Mouse (Mus musculus) cerebellum, adult (tissue): ENCODE measurements at regions not wholly inside any gene's neighbourhood (a gene's known extent, or its start where the extent isn't known, plus 50 kb on each side); places are given as distances from the start of the nearest gene placed in this dataset.

Source experiments
- ATAC-seq: cut with Nextera tagmentation; 2 replicates; pipeline ENCODE4 v1.9.2; 2017; ENCODE audit warnings: mild to moderate bottlenecking, moderate library complexity, mixed read lengths; ENCODE audit not compliant: insufficient number of reproducible peaks, low FRiP score, low TSS enrichment

DNA sequence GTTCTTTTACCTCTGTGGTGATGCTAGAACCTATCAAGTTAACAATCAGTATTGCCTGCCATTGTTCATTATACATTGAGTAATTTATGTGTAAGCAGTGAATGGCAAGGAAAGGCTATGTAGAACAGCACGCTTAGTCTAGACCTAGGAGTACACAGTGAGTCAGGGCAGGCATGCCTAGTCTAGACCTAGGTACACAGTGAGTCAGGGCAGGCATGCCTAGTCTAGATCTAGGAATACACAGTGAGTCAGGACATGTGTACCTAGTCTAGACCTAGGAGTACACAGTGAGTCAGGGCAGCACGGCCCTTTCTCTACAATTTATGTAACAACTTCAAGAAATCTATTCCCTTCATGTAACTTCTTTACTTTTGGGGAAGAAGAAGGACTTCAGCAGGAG is 347.2 kb downstream of the Tmem232 start:
- no peak for ATAC-seq

DNA sequence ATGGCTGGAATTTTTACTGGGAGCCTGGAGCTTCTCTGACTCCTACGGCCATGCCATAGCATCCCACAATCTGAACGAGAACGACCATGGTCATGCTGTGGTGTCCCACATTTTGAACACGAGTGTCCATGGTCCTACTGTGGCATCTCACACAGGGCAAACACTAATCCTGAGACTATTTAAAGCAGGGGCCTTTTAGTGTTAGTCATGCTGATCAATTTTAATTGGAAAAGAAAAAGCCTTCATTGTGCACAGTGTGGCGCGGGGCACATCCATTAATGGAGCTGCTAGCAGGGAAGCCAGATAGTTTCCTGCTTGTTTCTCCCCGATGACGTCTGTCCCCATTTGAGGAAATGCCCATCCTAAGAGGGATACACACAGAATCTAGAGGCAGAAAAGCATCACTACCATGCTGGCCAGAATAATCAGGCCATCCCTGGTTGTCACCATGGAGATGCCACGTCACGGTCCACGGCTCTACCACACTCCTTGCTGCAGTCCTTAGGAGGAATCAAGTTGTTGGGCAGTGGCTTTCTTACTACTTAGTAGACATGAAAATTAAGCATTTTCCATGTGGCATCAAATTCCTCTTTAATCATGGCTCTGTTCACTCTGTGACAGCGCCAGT is 348.0 kb downstream of the Tmem232 start:
- peak; percentile 26; the same call in 1 of the 2 replicates for ATAC-seq

GRCm38 (mm10) chr17:65190839-65191591 is 349.6 kb downstream of the Tmem232 start:
- ATAC-seq = no peak

DNA sequence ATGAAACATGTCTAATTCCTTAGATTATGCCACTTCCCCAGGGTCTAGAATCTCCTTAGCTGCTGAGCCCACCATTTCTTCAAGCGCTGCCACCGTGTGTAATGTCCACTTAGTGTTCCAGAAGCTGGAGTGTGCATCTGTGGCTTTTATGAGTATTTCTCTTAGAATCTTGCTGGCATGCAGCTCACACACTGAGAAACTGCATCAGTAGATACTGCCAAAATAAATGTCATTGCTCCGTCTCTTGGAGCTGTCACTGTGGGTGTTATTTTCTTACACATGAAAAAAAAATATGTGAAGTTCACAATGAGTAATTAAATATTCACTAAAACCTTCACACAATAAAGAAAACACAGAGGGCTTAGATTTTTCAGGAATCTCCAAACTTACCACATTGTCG is 345.3 kb upstream of the 4930583I09Rik start:
- ATAC-seq = no peak

DNA sequence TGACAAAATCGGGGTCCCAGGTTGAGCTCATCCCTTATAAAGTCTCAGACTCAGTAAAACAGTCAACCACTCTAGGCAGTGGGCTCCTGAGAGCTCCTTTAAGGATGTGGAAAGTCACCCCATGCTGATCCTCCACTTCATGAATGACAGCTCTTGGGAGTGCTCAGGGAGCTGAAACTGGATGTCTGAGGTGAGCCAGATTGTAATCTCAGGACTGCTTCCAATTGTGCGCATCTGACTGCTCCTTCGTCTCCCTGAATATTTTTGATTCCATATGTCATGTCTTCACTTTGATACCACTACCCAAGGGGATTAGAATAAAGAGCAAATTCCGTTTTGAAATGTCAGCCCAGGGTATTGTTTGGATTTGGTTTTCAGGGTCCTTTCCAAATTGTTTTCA is 339.9 kb upstream of the 4930583I09Rik start:
- no peak for ATAC-seq

GRCm38 (mm10) chr17:65174114-65174513 is 338.2 kb upstream of the 4930583I09Rik start:
- ATAC-seq = no peak

- ATAC-seq = no peak
Observed at GRCm38 (mm10) chr17:65173236-65173635, 337.4 kb upstream of the 4930583I09Rik start.

DNA sequence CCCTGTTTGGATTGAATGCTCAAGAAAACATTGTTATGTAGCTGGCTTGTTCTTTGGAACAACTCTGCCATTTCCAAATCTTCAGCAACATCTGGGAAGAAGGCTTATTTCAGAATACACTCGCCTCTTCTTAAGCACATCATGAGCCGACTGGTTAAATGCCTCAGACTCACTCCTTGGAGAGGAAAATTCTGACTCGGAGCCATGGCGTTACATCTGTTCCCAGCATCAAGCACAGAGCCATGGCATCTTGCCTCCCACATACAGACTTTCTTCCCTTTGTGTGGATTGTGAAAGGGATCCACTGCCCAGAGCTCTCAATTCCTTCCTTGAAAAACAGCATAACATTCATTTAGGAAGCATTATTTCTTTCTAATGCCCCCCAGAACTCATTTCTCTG is 334.8 kb upstream of the 4930583I09Rik start:
- ATAC-seq = no peak

GRCm38 (mm10) chr17:65169981-65170617 is 334.2 kb upstream of the 4930583I09Rik start:
- ATAC-seq = no peak

DNA sequence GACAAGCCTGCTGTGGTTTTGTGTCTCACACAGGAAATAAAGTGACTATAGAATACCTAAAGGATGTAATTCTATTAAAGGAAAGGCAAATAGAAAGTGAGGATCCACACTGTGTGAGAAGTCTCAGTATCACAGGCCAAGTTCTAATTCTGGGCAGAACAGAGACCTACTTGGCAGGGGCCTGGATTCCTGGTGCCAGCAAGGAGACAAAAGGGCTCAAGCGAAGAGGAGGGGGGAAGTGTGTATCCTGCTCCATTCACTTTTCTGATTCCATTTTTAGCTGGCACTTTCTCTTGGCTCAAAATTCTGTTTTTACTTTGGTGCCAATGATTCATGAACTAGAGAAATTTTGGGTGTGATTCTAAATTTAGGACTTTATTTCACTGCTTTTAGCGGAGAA is 310.5 kb upstream of the 4930583I09Rik start:
- peak; percentile 58 for ATAC-seq

DNA sequence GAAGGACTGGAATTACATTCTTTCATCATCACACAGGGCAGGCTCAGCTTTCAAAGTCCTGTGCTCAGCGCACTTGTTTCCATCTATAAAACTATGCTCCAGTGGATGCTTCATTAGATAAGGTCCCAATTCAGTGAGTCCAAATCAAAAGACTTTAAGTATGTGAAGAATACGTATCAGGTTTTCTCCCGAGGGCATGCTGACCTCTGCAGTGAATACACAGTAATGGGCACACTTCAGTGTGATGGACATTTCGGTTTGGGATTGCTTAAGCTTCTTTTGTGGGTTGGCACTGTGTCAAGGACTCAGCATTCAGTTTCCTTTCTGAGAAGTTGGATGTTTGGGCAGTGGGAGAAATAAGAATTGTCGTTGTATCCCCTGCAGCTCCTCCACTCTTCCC is 278.8 kb upstream of the 4930583I09Rik start:
- ATAC-seq = no peak

DNA sequence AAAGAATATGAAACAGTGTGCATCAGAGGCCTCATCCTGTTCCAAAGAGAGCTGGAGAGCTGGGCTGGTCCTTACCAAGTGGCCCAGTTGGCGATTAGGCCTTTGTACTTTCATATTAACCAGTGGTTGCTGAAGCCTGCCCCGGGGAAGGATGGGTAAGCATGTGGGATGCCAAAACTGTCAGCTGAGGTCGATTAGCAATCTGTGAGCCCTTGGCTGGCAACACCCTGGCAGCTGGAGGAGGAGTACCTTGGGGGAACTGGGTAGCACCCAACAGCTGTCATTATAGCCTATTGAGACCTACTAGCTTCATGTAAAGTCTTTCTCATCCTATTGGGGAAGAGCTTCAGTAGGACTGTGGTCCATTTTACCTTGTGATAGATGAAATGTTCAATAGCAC is 277.2 kb upstream of the 4930583I09Rik start:
- ATAC-seq = no peak

GRCm38 (mm10) chr17:65105622-65106021 is 269.8 kb upstream of the 4930583I09Rik start:
- no peak for ATAC-seq

- no peak for ATAC-seq
Observed at GRCm38 (mm10) chr17:65101157-65101556, 265.3 kb upstream of the 4930583I09Rik start.

DNA sequence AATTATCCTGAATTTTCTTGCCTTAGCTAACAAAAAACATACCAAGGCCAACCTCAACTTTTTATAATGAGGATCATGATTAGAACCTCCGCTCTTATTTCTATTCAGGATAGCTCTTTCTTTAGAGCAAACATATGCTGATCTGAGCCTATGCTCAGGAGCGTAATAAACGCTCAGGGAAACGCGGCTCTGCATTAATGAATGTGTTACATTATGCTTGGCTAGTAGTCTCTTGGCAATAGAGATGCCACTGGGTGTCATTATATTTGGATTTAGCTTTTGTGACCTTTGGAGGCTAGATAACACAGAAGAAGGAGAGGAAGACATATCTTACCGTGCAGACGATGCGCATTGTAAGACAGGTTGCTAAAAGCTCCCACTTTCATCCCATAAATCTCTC is 246.4 kb upstream of the 4930583I09Rik start:
- ATAC-seq = no peak

DNA sequence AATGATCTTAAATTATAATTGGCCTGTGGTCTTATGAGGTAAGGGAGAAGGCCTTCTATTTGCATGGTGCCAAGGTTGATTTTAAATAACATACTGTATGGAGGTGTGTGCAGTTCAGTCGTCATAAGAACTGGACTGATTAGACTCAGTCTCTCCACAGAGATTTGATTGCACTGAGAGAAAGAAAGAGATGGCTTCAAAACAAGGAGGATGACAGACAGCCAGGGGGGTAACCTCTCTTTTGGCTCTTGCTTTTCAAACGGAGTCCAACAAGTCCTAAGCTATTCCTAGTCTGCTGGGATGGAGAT is 245.9 kb upstream of the 4930583I09Rik start:
- no peak for ATAC-seq

GRCm38 (mm10) chr17:65081072-65081778 is 245.4 kb upstream of the 4930583I09Rik start:
- ATAC-seq = no peak

DNA sequence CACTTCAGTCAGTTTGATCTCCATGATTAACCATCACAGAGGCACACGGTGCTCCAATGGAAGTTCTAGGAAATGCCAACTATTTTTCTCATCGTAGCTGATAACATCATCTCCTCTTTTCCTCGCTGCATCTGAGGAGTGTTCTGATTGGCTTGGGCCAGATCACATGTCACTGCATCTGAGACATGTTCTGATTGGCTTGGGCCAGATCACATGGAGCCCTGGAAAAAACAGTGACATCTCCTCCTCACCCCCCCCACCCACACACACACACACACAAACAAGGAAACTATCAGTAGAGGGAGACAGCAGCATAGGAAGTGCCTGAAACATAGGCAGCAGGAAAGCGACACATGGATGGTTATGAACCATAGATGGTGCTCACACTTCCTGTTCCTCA is 239.0 kb upstream of the 4930583I09Rik start:
- no peak for ATAC-seq

DNA sequence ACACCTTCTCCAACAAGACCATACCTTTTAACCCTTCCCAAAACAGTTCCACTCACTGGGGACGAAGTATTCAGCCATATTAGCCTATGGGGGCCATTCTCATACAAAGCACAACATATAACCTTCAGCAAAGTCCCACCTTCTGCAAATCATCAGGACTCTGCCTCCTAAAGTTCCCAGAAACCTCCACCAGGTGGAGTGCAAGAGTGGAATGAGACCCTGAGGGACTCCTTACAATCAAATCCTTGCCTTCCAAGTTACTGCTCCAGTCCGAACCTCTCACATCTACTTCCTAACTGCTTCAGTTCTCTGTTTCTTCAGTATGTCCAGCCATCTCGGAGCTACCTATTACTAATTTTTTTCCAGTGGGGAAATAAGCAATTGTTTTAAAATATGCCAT is 235.2 kb upstream of the 4930583I09Rik start:
- ATAC-seq = no peak

DNA sequence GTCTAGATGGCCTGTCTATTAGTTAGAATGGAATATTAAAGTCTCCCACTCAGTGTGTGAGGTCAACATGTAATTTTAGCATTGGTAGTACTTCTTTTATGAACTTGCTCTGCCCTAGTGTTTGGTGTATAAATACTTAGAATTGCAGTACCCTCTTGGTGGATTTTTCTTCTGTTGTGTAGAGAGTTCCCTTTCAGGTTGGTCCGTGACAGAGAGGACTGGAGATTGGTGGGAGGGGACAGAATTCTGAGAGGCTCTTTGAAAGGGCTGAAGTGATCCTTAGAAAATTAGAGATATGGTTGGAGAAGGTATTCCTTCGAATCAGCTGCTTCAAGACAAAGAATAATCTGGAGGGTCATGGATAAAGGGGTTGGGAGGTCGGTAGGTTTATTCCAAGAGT is 230.3 kb upstream of the 4930583I09Rik start:
- no peak for ATAC-seq

DNA sequence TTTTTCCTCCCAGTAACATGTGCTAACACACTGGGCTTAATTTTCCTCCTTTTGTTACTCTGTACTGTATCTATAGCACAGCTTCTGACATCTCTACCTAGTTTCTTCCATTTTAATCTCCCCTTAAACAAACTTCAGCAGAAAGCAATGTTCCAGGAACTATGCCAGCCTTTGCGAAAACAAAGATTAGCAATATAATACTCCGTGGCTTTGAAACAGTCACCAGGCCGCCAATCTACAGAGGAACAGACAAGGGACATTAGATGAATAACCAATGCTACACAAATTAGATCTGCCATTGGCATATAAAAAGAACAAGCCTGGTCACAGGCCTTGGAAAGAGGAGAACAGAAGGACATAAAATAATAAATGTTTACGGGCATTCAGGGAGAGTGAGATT is 220.2 kb upstream of the 4930583I09Rik start:
- ATAC-seq = no peak
